Mouse (Mus musculus) MEL-GATA-1-ER (cell line): Measurements from ENCODE around the gene Cst3.
A peak's percentile ranks its signal among the peaks of the same experiment; 100 is the strongest.

Source experiments
- DNase-seq: peaks from one replicate; pipeline ENCODE4 v3.0.0-alpha.2; 2012; ENCODE audit warnings: low read depth; ENCODE audit errors: extremely low read depth

Gene Cst3

DNA sequence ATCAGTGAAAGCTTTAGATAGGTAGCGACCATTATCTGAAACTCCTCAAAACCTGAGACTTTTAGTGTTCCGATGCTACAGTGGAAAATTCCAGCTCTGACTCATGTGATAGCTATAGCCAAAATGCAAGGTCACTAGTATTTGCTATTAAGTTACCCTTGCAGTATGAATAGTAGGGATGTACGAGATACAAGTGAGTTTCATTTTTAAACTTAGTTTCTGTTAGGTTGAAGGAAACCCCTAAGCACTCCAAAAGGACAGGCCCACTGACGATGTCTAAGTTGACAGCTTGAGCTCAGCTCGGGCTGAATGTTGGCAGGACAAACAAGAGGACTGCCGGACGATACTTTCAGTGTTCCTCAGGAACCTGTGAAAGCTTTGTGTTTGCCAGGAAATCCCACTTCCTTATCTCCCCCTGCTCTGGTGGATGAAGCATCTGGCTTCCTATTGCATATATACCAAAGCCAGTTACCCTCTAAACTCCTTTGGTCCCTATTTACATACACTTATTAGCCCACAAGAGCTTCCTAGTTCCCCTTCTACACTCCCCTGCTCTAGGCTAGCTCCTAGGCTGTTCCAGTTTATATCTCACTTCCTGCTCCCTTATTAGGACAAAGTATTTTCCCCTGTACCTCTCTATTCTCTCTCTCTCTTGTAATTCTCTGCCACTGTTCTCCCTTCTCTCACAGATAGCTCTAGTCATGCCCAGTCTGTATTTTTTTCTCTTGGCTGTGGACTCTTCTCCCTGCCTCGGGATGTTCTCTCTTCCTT is 18.7 kb downstream of the Cst3 start:
- DNase-seq, result peak; percentile 16

DNA sequence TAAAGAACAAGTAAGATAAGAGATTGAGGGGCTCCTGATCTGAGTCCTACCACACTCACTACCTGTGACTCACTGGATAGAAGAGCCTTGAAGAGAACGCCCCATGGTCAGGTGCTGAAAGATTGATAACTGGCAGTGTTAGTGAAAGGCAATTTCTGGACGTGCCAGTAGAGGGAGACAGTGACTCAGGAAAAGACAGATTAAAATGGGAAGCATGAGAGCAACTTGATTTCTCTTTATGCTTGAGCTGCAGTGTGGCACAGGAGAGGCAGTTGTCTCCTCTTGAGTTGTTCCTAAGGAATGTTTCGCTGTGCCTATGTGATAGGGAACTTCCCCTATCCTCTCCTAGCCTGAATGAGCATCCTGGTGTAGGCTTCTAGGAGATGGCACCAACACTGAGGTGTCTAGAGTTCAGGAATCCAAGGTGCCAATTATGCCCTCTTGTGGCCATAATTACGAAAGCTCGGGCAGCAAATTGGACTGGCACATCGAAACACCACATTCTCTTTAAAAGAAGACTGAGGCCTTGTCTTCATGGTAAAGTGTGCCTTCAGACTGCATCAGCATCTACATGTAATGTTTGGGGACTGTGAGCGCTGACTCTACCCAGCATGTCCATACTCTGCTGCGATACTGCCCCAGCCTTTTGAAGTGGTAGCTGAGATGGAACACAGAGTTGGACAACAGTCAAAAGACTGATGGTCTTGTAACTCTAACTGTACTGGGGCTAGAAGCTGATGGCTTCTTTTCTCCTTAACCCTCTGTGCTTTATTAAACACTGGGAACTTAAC is 24.2 kb downstream of the Cst3 start:
- peak; percentile 59 for DNase-seq

DNA sequence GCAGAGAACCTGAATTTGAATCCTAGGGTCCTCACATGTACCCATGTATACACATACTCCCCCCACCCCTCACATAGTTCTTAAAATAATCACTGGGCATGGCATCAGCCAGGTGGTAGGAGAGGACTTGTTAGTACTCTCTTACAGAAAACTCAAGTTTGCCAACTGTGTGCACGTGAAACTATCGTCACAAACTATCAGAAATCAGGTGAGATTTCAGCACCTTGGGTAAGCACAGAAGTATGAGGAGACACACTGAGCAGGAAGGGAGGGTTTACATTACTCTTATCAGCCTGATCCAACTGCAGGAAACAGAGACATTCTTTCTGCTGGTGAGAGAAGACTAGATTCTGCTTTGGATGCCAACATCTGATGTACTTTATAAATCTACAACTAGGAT is 36.3 kb downstream of the Cst3 start:
- DNase-seq, result no peak

DNA sequence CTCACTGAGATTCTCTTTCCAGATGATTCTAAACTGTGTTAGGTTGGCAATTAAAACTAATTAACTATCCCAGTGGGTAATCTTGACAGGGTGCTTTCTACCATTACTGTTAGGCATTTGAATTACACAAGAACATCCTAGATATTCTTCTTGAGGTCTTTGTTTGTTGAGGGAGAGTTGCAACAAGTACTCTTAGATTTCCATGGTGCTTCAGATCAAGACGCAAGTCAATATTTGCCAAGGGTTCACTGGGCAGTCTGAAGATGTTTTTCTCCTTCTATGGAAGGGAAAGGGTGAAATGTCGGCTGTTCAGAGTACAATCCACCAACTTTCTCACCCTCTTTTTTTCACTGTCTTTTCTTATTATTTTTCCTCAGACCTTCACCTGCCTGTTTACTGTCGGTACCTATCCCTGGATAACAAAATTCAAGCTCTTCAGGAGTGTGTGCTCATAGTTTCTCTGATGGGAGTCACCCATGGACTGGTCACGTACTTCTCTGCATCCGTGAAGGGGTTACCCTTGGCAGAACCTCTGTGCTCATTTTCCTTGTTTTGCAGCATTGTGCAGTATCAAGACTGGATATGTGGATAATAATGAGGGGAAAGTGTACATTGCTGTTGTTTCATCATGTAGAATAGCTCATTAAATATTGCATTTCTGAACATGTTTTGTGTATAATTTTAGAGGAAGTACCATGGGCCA is 37.3 kb downstream of the Cst3 start:
- no peak for DNase-seq

DNA sequence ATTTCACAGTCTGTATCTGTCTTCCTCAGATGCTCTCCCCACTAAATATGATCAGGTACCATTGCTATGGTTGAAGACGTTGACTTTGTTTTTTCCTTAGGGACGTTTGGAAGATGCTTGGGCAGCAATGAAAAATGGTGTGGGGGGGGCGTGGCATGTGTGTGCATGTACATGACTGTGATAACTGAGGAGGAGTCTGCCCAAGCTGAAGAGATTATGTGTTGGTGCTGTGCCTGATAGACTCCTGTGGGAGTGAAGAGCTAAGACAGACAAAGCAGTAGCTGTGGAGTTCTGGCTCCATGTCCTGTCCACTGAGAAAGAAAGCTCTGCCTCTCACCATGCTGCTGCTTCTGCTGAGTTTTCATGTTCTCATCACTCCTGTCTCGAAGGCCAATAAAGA is 40.6 kb downstream of the Cst3 start, which contains the start of gene Cst9:
Gene Cst9, plus strand, starts transcription at position 236 of the 400 bp plus-strand sequence.
- DNase-seq, result no peak

DNA sequence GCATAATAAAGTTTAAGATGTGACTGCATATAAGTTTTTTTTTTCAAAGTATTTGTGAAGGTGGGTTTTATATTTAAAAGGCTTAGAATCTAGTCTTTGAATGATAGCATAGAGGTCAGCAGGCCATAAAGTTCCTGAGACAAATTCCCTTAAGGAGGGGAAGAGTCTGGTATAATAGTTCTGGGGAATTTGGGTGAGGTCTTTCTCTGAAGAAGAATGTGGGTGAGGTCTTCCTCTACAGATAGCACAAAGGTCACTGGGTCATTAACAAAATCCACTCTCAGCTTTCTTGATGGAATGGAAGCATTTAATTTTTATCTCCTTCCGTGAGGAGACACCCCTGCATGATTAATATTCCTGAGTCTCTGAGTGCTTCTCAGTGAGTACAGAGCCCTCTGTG is 49.5 kb downstream of the Cst3 start:
- no peak for DNase-seq
